Mouse (Mus musculus) right cerebral cortex, postnatal 14 days (tissue): ENCODE measurements around the gene Cers3.

Source experiments
- DNase-seq: peaks from one replicate; pipeline ENCODE4 v3.0.0; 2022

The Cers3 gene

GRCm38 (mm10) chr7:66843846-66844245, 100.5 kb downstream of the Cers3 start:
- DNase-seq = no peak

GRCm38 (mm10) chr7:66846582-66846981, 103.3 kb downstream of the Cers3 start:
- DNase-seq = no peak

- DNase-seq = no peak
Measured at GRCm38 (mm10) chr7:66847299-66847698, 104.0 kb downstream of the Cers3 start.

- no peak for DNase-seq
Measured at GRCm38 (mm10) chr7:66849316-66849715, 106.0 kb downstream of the Cers3 start.

- no peak for DNase-seq
Measured at GRCm38 (mm10) chr7:66852164-66852563, 108.9 kb downstream of the Cers3 start.

- no peak for DNase-seq
Measured at GRCm38 (mm10) chr7:66857610-66858009, 114.3 kb downstream of the Cers3 start.

- DNase-seq = no peak
Measured at GRCm38 (mm10) chr7:66858247-66859075, 115.2 kb downstream of the Cers3 start.

- no peak for DNase-seq
Measured at GRCm38 (mm10) chr7:66859220-66859619, 115.9 kb downstream of the Cers3 start.

GRCm38 (mm10) chr7:66866944-66867718, 123.8 kb downstream of the Cers3 start:
- DNase-seq = peak; percentile 17

- DNase-seq = peak; percentile 72
Measured at GRCm38 (mm10) chr7:66867719-66868501, 124.6 kb downstream of the Cers3 start.

GRCm38 (mm10) chr7:66871520-66871919, 128.2 kb downstream of the Cers3 start:
- no peak for DNase-seq

- DNase-seq = peak; percentile 15
Measured at GRCm38 (mm10) chr7:66871940-66872511, 128.7 kb downstream of the Cers3 start.

GRCm38 (mm10) chr7:66873235-66873634, 129.9 kb downstream of the Cers3 start:
- no peak for DNase-seq
